Mouse (Mus musculus): ENCODE measurements around the gene Foxj1. TPM values are rescaled to one million over a fixed set of nuclear protein-coding genes. Genes with fewer than 3 reads are reported as not detected.
"Not testable (repeated sequence)": the region's sequence is repeated elsewhere in the genome, so short reads cannot be mapped to it uniquely, and the experiment has no call there.

Gene Foxj1
- 9.5 and 14.7 TPM in 2 replicates for polyA plus RNA-seq (2015; fragmentation: Nextera tagmentation; extraction: Ambion mirVana)

- under 1% methylated on average over 61 of the region's 61 CpGs for WGBS
Observed at GRCm38 (mm10) chr11:116335244-116336036, at the start of gene Foxj1. TSS of gene Foxj1 (minus strand) at chr11:116335399.

GRCm38 (mm10) chr11:116384171-116384570, 49.0 kb upstream of the Foxj1 start:
- WGBS = 84% methylated on average over 11 of the region's 11 CpGs
- H3K27ac ChIP-seq (replicated peaks) = no peak overlapping the region
- H3K9ac ChIP-seq (replicated peaks) = no peak overlapping the region
- peaks cover 20% of the 10 kb centered on the region for H3K4me1 ChIP-seq
- H3K4me3 ChIP-seq = no peak overlapping the region
- 0 out of 2 replicates have a peak, but pooled peaks cover 6% of the 10 kb centered on the region for H3K36me3 ChIP-seq
- H3K27me3 ChIP-seq = no peaks in the 10 kb centered on the region
- no peak for ATAC-seq (replicated peaks)
- no peak overlapping the region for H3K4me2 ChIP-seq (replicated peaks)
- no peaks in the 10 kb centered on the region for H3K9me3 ChIP-seq

More at GRCm38 (mm10) chr11:116335244-116336036, at the start of gene Foxj1:
- Histone ChIP-seq H3K27me3 (peaks cover 16% of the 10 kb centered on the region; the same call in 1 of the 2 replicates), H3K4me3 (peak within 1 kb of the TSS; percentile 43), H3K36me3 (0 out of 2 replicates have a peak, but pooled peaks cover 12% of the 10 kb centered on the region), H3K9ac (replicated peaks) (peak within 1 kb of the TSS; percentile 38), H3K27ac (replicated peaks) (peak within 1 kb of the TSS; percentile 59), H3K4me1 (peaks cover 61% of the 10 kb centered on the region), H3K4me2 (replicated peaks) (peak within 1 kb of the TSS; percentile 89), H3K9me3 (no peaks in the 10 kb centered on the region)
- ATAC-seq (replicated peaks) = peak; percentile 93

- not testable (repeated sequence) for H3K27ac ChIP-seq (replicated peaks); ATAC-seq (replicated peaks); H3K9ac ChIP-seq (replicated peaks); H3K27me3 ChIP-seq; H3K4me3 ChIP-seq; H3K9me3 ChIP-seq; H3K4me2 ChIP-seq (replicated peaks)
- Histone ChIP-seq H3K4me1 (peaks cover 20% of the 10 kb centered on the region), H3K36me3 (0 out of 2 replicates have a peak, but pooled peaks cover 11% of the 10 kb centered on the region)
- 89% methylated on average over 5 of the region's 5 CpGs for WGBS
Observed at GRCm38 (mm10) chr11:116383070-116383469, 47.9 kb upstream of the Foxj1 start.

DNA sequence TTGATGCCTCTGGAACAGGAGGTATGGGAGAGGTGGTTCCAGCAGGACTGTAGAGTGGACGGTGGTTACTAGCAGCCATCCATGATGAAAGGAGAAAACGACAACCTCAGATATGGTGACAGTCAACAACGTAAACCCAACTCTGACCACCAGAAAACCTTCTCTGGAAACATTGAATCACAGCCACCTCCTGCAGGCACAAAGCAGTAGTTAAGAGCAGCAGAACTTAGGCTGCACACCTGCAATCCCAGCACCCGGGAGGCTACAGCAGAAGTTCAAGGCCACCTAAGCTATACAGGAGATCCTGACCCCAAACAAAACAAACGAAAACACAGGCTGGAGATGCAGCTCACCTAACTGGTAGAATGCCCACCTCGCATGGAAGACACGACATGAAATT, 45.6 kb upstream of the Foxj1 start:
- H3K27ac ChIP-seq (replicated peaks) = no peak overlapping the region
- WGBS = 89% methylated on average over 7 of the region's 7 CpGs
- no peak for ATAC-seq (replicated peaks)
- 0 out of 2 replicates have a peak, but pooled peaks cover 11% of the 10 kb centered on the region for H3K36me3 ChIP-seq
- H3K9me3 ChIP-seq = no peaks in the 10 kb centered on the region
- no peak overlapping the region for H3K9ac ChIP-seq (replicated peaks)
- H3K4me1 ChIP-seq = no peaks in the 10 kb centered on the region
- no peak overlapping the region for H3K4me2 ChIP-seq (replicated peaks)
- no peak overlapping the region for H3K4me3 ChIP-seq
- H3K27me3 ChIP-seq = no peaks in the 10 kb centered on the region

GRCm38 (mm10) chr11:116379530-116379929, 44.3 kb upstream of the Foxj1 start:
- Histone ChIP-seq H3K36me3 (0 out of 2 replicates have a peak, but pooled peaks cover 11% of the 10 kb centered on the region), H3K4me2 (replicated peaks) (no peak overlapping the region), H3K9ac (replicated peaks) (no peak overlapping the region), H3K4me3 (no peak overlapping the region), H3K27me3 (no peaks in the 10 kb centered on the region), H3K4me1 (no peaks in the 10 kb centered on the region), H3K9me3 (no peaks in the 10 kb centered on the region), H3K27ac (replicated peaks) (no peak overlapping the region)
- 87% methylated on average over 6 of the region's 6 CpGs for WGBS
- ATAC-seq (replicated peaks) = no peak

DNA sequence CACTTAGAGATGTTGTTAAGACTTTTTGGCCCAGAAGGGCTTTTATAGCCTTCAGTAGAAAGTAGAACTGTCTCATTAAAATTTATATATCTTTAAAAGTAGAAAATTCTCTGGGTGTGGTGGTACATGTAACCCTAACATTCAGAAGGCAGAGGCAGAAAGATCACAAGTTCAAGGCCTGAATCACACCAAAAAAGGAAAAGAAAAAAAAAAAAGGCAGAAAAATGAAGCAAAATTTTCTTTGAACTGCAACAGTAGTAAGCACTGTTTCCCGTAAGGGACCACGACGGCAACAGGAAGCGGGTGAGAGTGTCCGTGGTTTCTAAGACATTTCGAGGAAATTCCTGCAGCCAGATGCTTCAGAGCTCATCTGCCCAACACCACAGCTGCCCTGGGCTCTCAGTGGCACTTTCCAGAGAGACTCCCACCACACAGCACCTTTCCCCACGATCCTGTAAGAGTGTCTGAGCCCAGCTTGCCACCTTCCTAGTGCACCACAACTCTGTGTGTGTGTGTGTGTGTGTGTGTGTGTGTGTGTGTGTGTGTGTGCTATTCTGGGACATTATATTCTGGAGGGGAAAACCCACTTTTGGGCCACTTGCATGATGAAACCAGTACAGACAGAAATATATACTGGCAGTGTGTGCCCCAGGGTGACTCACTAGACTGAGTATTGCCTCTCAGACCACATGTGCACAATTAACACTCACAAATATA, 41.9 kb upstream of the Foxj1 start:
- 90% methylated on average over 7 of the region's 7 CpGs for WGBS
- H3K4me1 ChIP-seq = no peaks in the 10 kb centered on the region

GRCm38 (mm10) chr11:116371894-116372450, 36.8 kb upstream of the Foxj1 start:
- WGBS = 76% methylated on average over 4 of the region's 4 CpGs
- no peak for ATAC-seq (replicated peaks)
- Histone ChIP-seq H3K9ac (replicated peaks) (no peak overlapping the region), H3K4me2 (replicated peaks) (no peak overlapping the region), H3K36me3 (no peaks in the 10 kb centered on the region), H3K27me3 (no peaks in the 10 kb centered on the region), H3K9me3 (no peaks in the 10 kb centered on the region), H3K27ac (replicated peaks) (no peak overlapping the region), H3K4me3 (no peak overlapping the region), H3K4me1 (0 out of 2 replicates have a peak, but pooled peaks cover 2% of the 10 kb centered on the region)

More for the DNA sequence above, 41.9 kb upstream of the Foxj1 start:
- Histone ChIP-seq H3K4me3 (no peak overlapping the region), H3K4me2 (replicated peaks) (no peak overlapping the region), H3K9me3 (no peaks in the 10 kb centered on the region), H3K36me3 (0 out of 2 replicates have a peak, but pooled peaks cover 7% of the 10 kb centered on the region), H3K9ac (replicated peaks) (no peak overlapping the region), H3K27me3 (no peaks in the 10 kb centered on the region), H3K27ac (replicated peaks) (no peak overlapping the region)
- no peak for ATAC-seq (replicated peaks)

- Histone ChIP-seq H3K27ac (replicated peaks) (no peak overlapping the region), H3K9me3 (no peaks in the 10 kb centered on the region), H3K36me3 (no peaks in the 10 kb centered on the region), H3K4me2 (replicated peaks) (no peak overlapping the region), H3K4me3 (no peak overlapping the region), H3K27me3 (no peaks in the 10 kb centered on the region), H3K9ac (replicated peaks) (no peak overlapping the region), H3K4me1 (0 out of 2 replicates have a peak, but pooled peaks cover 2% of the 10 kb centered on the region)
- ATAC-seq (replicated peaks) = no peak
- WGBS = 70% methylated on average over 5 of the region's 5 CpGs
Observed at GRCm38 (mm10) chr11:116369633-116370032, 34.4 kb upstream of the Foxj1 start.

- Histone ChIP-seq H3K4me1 (0 out of 2 replicates have a peak, but pooled peaks cover 2% of the 10 kb centered on the region), H3K9ac (replicated peaks) (no peak overlapping the region), H3K4me3 (no peak overlapping the region), H3K27ac (replicated peaks) (no peak overlapping the region), H3K4me2 (replicated peaks) (no peak overlapping the region), H3K27me3 (no peaks in the 10 kb centered on the region), H3K36me3 (no peaks in the 10 kb centered on the region), H3K9me3 (no peaks in the 10 kb centered on the region)
- ATAC-seq (replicated peaks) = no peak
- 93% methylated on average over 14 of the region's 14 CpGs for WGBS
Observed at GRCm38 (mm10) chr11:116369051-116369450, 33.9 kb upstream of the Foxj1 start.

DNA sequence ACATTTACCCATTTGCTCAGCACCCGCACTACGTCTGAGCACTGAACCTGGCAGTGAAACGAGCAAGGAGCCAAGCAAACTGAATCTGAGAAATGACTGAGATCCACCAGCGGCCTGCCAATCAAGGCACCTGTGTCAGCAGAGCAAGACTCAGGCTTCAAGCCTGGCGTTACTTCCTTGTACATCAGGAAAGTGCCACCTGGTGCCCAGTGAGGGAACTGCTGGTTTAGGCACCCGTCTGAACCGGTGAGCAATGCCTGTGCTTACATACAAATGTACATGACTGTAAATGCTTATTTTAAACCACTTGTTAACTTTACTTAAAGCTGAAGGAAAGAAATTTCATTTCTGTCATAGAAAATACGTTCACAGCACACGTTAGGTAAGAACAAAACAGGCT, 32.9 kb upstream of the Foxj1 start:
- WGBS = 16% methylated on average over 9 of the region's 9 CpGs
- no peak overlapping the region for H3K27ac ChIP-seq (replicated peaks)
- peak; percentile 63; the same call in 1 of the 2 replicates for ATAC-seq (replicated peaks)

GRCm38 (mm10) chr11:116366647-116367046, 31.4 kb upstream of the Foxj1 start:
- H3K36me3 ChIP-seq = peaks cover under 1% of the 10 kb centered on the region; the same call in 1 of the 2 replicates
- no peak overlapping the region for H3K4me2 ChIP-seq (replicated peaks)
- no peak for ATAC-seq (replicated peaks)
- 87% methylated on average over 1 of the region's 1 CpGs for WGBS
- no peak overlapping the region for H3K4me3 ChIP-seq
- no peak overlapping the region for H3K27ac ChIP-seq (replicated peaks)
- H3K9ac ChIP-seq (replicated peaks) = no peak overlapping the region
- H3K9me3 ChIP-seq = no peaks in the 10 kb centered on the region
- no peaks in the 10 kb centered on the region for H3K27me3 ChIP-seq
- 0 out of 2 replicates have a peak, but pooled peaks cover 2% of the 10 kb centered on the region for H3K4me1 ChIP-seq

More for the DNA sequence above, 32.9 kb upstream of the Foxj1 start:
- no peak overlapping the region for H3K4me2 ChIP-seq (replicated peaks)
- no peak overlapping the region for H3K9ac ChIP-seq (replicated peaks)
- H3K36me3 ChIP-seq = no peaks in the 10 kb centered on the region
- H3K9me3 ChIP-seq = no peaks in the 10 kb centered on the region
- H3K4me3 ChIP-seq = no peak overlapping the region
- 0 out of 2 replicates have a peak, but pooled peaks cover 2% of the 10 kb centered on the region for H3K4me1 ChIP-seq
- H3K27me3 ChIP-seq = no peaks in the 10 kb centered on the region
